Mouse (Mus musculus) CD4-positive, CD25-positive, alpha-beta regulatory T cell, adult 2 months (primary cell): ENCODE measurements around the gene Gm20741.

Experiments used
- DNase-seq: peaks from one replicate; pipeline ENCODE4 v3.0.0-alpha.2; 2012; ENCODE audit warnings: low read depth, low spot score

Gene Gm20741

GRCm38 (mm10) chr16:88811827-88812226 is at the start of gene Gm20741:
Gene Gm20741 (minus strand): TSS chr16:88812220.
- DNase-seq, result no peak

GRCm38 (mm10) chr16:88851450-88851849 is 39.4 kb upstream of the Gm20741 start:
- peak; percentile 31 for DNase-seq

GRCm38 (mm10) chr16:88848558-88848957 is 36.5 kb upstream of the Gm20741 start:
- no peak for DNase-seq

- DNase-seq, result no peak
These were observed 35.3 kb upstream of the Gm20741 start for GRCm38 (mm10) chr16:88847363-88847762.

DNA sequence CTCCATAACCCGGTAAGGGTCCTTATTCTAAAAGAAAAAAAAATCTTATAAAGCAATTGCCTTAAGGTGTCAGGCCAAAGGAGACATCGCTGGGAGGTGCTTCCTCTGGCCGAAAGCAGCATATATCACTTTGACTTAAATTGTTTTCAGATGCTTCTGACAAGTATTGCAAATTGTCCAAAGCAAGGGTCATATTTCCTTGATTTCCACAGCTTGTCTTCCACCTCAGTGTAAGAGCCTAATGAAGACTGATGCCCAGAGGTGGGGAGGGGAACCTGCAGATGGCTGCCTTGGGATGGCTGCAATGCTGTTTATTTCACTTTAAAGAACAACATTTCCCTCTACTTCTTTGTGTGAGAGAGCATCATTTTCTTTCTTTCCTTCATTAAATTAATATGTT is 15.0 kb upstream of the Gm20741 start:
- DNase-seq, result no peak

DNA sequence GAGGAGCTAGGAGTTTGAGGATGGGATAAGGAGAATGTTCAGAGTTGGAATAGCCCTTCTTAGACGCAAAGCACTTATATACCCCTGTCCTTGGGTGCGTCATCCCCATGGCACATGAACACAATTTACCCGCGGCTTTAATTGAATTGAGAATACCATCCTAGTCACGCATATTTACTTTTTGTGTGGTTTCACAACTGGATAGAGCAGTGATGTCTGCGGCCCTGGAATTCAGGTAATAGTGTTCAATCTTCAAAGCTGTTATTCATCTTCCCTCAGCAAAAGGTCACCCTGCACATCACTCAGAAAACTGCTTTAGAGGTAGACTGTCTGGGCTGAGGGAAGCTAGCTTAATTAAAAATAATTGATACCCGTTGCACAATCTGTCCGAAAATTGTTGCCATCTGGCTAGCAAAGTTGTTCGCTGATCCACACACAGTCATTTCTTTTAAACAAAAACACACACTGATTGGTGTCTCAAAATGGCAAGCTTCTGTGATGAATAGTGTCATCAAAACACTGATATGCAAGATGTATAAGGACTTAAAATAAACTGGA is 14.2 kb upstream of the Gm20741 start, which contains the start of gene Krtap14:
Gene Krtap14 (minus strand): TSS at position 51 of the 558 bp plus-strand sequence.
- no peak for DNase-seq

DNA sequence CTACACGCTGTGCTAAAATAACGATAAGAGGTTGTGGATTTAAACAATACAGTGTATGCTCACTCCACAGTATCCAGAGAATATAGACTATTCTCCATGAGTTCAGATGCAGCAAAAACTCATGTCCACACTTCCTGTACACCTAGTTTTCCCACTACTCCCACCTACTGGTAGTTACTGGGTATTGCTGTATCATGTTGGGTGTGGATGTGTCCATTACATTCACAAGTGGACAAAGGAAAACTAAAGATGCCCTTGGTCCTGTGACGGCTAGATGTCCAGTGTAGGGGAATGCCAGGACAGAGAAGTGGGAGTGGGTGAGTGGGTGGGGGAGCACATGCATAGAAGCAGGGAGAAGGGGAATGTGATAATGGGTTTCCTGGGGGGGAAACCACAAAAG is 11.7 kb upstream of the Gm20741 start:
- DNase-seq, result peak; percentile 19

DNA sequence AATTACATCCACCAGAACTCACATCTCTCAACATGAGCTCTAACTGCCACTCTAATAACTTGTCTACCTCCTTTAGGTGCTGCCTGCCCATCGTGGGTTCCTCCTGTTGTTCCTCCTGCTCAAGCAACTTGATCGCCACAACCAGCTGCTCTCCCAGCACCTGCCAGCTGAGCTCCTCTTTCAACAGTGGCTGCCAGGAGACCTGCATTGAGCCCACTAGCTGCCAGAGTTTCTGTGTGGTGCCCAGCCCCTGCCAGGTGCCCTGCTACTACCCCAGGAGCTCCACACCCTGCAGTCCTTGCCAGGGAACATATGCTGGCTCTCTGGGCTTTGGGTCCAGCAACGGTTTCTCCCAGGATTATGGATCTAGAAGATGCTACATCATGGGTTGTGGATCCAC is 8.0 kb upstream of the Gm20741 start, which contains the start of gene Krtap15:
Gene Krtap15 (plus strand): TSS at position 150 of the 400 bp plus-strand sequence.
- DNase-seq, result no peak

- DNase-seq, result no peak
These were observed 25.2 kb downstream of the Gm20741 start for GRCm38 (mm10) chr16:88786786-88787185.

DNA sequence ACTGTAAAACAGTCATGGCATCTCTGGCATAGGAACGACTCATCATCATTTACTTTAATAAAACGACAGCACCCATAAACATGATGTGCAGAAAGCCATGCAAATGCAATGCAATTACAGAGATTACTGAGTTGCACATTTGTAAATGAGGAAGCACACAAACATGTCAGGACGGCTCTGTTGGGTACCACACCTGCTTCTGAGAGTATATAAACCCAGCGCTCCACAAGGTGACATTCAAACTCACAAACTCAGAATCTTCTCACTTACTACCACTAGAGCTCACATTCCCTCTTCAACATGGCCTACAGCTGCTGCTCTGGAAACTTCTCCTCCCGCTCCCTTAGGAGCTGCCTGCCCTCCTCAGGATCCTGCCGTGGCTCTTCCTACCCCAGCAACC is 34.4 kb downstream of the Gm20741 start, which contains the start of gene Gm5965:
Gene Gm5965 (plus strand): TSS at position 301 of the 400 bp plus-strand sequence.
- DNase-seq, result no peak

- DNase-seq, result no peak
These were observed 37.9 kb downstream of the Gm20741 start, which contains the start of gene 2310057N15Rik for GRCm38 (mm10) chr16:88774106-88774505. Gene 2310057N15Rik (minus strand): TSS chr16:88774206.
